Mouse (Mus musculus) brain, embryonic 14.5 days (tissue): ENCODE results near the gene 4933414I15Rik.

Source experiments
- CTCF ChIP-seq: fragments of 200-500 bp; IDR thresholded peaks from 2 replicates; pipeline ENCODE4 v1.5.1; 2012; ENCODE audit warnings: inconsistent platforms, mild to moderate bottlenecking, moderate library complexity, borderline replicate concordance; ENCODE audit not compliant: insufficient read depth, insufficient read length; ENCODE audit errors: extremely low read depth
- POLR2A ChIP-seq: fragments of 200-500 bp; IDR thresholded peaks from 2 replicates; pipeline ENCODE4 v1.6.1; 2012; ENCODE audit warnings: mild to moderate bottlenecking, inconsistent platforms, borderline replicate concordance; ENCODE audit not compliant: poor library complexity, insufficient read depth, insufficient read length, severe bottlenecking; ENCODE audit errors: extremely low read depth

DNA sequence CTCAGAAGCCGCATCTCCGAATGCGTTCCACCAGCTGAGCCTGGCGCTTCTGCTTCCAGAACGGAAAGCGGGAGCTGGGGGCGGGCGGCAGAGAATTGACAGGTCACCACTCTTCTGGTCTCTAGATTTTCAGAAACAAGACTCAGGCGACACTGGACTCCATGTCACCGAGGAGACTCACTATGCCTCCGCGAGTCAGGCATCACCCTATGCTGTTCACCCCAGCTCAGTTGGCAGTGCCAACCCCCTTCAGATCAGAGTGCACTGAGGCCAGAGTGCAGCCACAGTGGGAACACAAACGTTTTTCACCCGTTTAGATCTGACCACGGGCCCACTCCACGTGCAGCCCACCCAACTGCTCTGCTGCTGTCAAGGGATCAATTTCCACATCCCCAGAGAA is 12.5 kb downstream of the 4933414I15Rik start:
- TF ChIP-seq CTCF: no peak
- no peak for TF ChIP-seq POLR2A
